8 mouse cellular contexts compared by ENCODE assay signal in genomic region chr17:13699716-13700115, GRCm38 (mm10).
A peak's percentile ranks its signal among the peaks of the same experiment; 100 is the strongest.
DNase-seq lines count a peak whose midpoint lies in the region; ATAC-seq and TF ChIP-seq lines count a peak whose summit lies in the region.
"Had no signal": no experiment of that assay in that cellular context is flagged by ENCODE, and none has a peak within 500 bp of the region (broad histone marks: within the 10 kb centered on the region; RNA-seq: fewer than 3 reads in every experiment).

No protein-coding gene starts in this region.

- no peak overlapping the region for H3K4me2 ChIP-seq in embryonic facial prominence, embryonic 13.5 days
- peak overlapping the region; percentile 9 for H3K4me2 ChIP-seq in lung, embryonic 16.5 days (ENCODE audit: low read depth, low read length)

- H3K9me3 ChIP-seq in embryonic facial prominence, embryonic 13.5 days, result no peaks in the 10 kb centered on the region
- H3K9me3 ChIP-seq in lung, embryonic 16.5 days (ENCODE audit: control insufficient read depth, low read length), result no peaks in the 10 kb centered on the region

- no peak for ATAC-seq in embryonic facial prominence, embryonic 13.5 days (ENCODE audit: insufficient number of reproducible peaks, insufficient read depth, low FRiP score, low TSS enrichment, low read depth)
- ATAC-seq in lung, embryonic 16.5 days (ENCODE audit: low read depth), result peak; percentile 53
- no peak for ATAC-seq in erythroid progenitor cell, adult 5-6 weeks (replicated peaks; ENCODE audit: low FRiP score, poor library complexity, severe bottlenecking)

- 66% methylated on average over 7 of the region's 7 CpGs for WGBS in embryonic facial prominence, embryonic 13.5 days
- 23% methylated on average over 7 of the region's 7 CpGs for WGBS in heart, adult 2 months
- 27% methylated on average over 7 of the region's 7 CpGs for WGBS in lung, embryonic 16.5 days

- TF ChIP-seq EP300 in heart, adult 2 months (IDR thresholded peaks at IDR 0.05; ENCODE audit: insufficient read depth, low read depth, low read length), result peak; percentile 90; the same call in 1 of the 2 replicates

- no peak overlapping the region for H3K4me3 ChIP-seq in embryonic facial prominence, embryonic 13.5 days
- no peak overlapping the region; the same call in 1 of the 2 replicates for H3K4me3 ChIP-seq in heart, adult 2 months
- no peak overlapping the region for H3K4me3 ChIP-seq in lung, embryonic 16.5 days (ENCODE audit: low read length)
- H3K4me3 ChIP-seq: myocyte had no signal

- TF ChIP-seq CTCF in heart, adult 2 months (IDR thresholded peaks at IDR 0.05), result no peak

- no peaks in the 10 kb centered on the region for H3K27me3 ChIP-seq in embryonic facial prominence, embryonic 13.5 days
- no peaks in the 10 kb centered on the region for H3K27me3 ChIP-seq in heart, adult 2 months (ENCODE audit: control insufficient read depth, insufficient read depth, low read length)
- no peaks in the 10 kb centered on the region for H3K27me3 ChIP-seq in lung, embryonic 16.5 days (ENCODE audit: control insufficient read depth, insufficient read depth, low read depth, low read length)

- H3K27ac ChIP-seq in embryonic facial prominence, embryonic 13.5 days, result peak overlapping the region; percentile 78
- H3K27ac ChIP-seq in heart, adult 2 months, result peak overlapping the region; percentile 86
- peak overlapping the region; percentile 89 for H3K27ac ChIP-seq in lung, embryonic 16.5 days (ENCODE audit: low read length)

- peak; percentile 61 to 74 for DNase-seq in heart, adult 2 months
- peak; percentile 42 for DNase-seq in kidney, adult 18-20 months
- no peak for DNase-seq in ovary, postnatal 14 days (ENCODE audit: low spot score)
- DNase-seq in cerebellum, postnatal 25 days, result no peak

- peaks cover 16% of the 10 kb centered on the region for H3K4me1 ChIP-seq in embryonic facial prominence, embryonic 13.5 days
- H3K4me1 ChIP-seq in heart, adult 2 months (ENCODE audit: control insufficient read depth, insufficient read depth, low read length), result peaks cover 15% of the 10 kb centered on the region
- H3K4me1 ChIP-seq in lung, embryonic 16.5 days (replicated peaks; ENCODE audit: control insufficient read depth, insufficient read depth, low read length), result peaks cover 36% of the 10 kb centered on the region

- no peak for TF ChIP-seq POLR2A in heart, adult 2 months (IDR thresholded peaks at IDR 0.05; ENCODE audit: insufficient read depth, low read depth, low read length)

- H3K36me3 ChIP-seq in embryonic facial prominence, embryonic 13.5 days, result no peaks in the 10 kb centered on the region
- H3K36me3 ChIP-seq in heart, adult 2 months (ENCODE audit: control insufficient read depth, insufficient read depth, low read length), result no peaks in the 10 kb centered on the region
- H3K36me3 ChIP-seq in lung, embryonic 16.5 days (ENCODE audit: control insufficient read depth, insufficient read depth, low read length), result no peaks in the 10 kb centered on the region

- no peaks in the 10 kb centered on the region for H3K79me2 ChIP-seq in heart, adult 2 months (replicated peaks; ENCODE audit: control insufficient read depth, insufficient read depth, low read length)

- no peak overlapping the region for H3K9ac ChIP-seq in embryonic facial prominence, embryonic 13.5 days
- no peak overlapping the region for H3K9ac ChIP-seq in heart, adult 2 months (ENCODE audit: low read depth, low read length)
- H3K9ac ChIP-seq in lung, embryonic 16.5 days (ENCODE audit: low read length), result 0 out of 2 replicates have a peak overlapping the region, but pooled peaks have one; percentile 0

- intact Hi-C loops in heart, adult 2 months (cut with DNase I), result loop anchor here (1.0 to 5.0 kb wide), 3 partner anchors 15 to 61 kb away; partner anchors contain the start of genes Afdn and Tcte2

Comparison
In these comparisons a context has a peak if more than half of its experiments do, and no peak if none do; other contexts are left out.
1. DNase-seq: peak in heart, adult 2 months (2 of 2) and kidney, adult 18-20 months (single experiment); none in ovary, postnatal 14 days (single experiment) and cerebellum, postnatal 25 days (0 of 2).
2. Peak in every context shown above with its lines, with median percentiles within 50 percentile points of each other: H3K27ac ChIP-seq.